Mouse (Mus musculus) lung, embryonic 16.5 days (tissue): ENCODE results near the gene Abcf1. TPM values are rescaled to one million over a fixed set of nuclear protein-coding genes. Genes with fewer than 3 reads are reported as not detected.
A peak's percentile ranks its signal among the peaks of the same experiment; 100 is the strongest.
"Not testable (repeated sequence)": the region's sequence is repeated elsewhere in the genome, so short reads cannot be mapped to it uniquely, and the experiment has no call there.

Source experiments
- ATAC-seq: fragments of 200-750 bp; cut with Nextera tagmentation; 2 replicates; pipeline ENCODE4 v1.8.0; 2017; ENCODE audit warnings: low read depth, mild to moderate bottlenecking, moderate library complexity
- H3K27ac ChIP-seq: fragments of 300-500 bp; sonication (generic); 2 replicates; pipeline ENCODE4 v1.5.1; 2014; ENCODE audit warnings: mild to moderate bottlenecking, control low read depth, low read length
- H3K27me3 ChIP-seq: fragments of 300-500 bp; sonication (generic); 2 replicates; pipeline ENCODE4 v1.6.1; 2014; ENCODE audit warnings: low read depth, low read length, mixed read lengths; ENCODE audit not compliant: control insufficient read depth, insufficient read depth
- H3K36me3 ChIP-seq: fragments of 300-500 bp; sonication (generic); 2 replicates; pipeline ENCODE4 v1.6.1; 2014; ENCODE audit warnings: low read length; ENCODE audit not compliant: control insufficient read depth, insufficient read depth
- H3K4me1 ChIP-seq: fragments of 300-500 bp; sonication (generic); replicated peaks from 2 replicates; pipeline ENCODE4 v1.6.1; 2014; ENCODE audit warnings: low read length, mixed read lengths; ENCODE audit not compliant: control insufficient read depth, insufficient read depth
- H3K4me2 ChIP-seq: fragments of 300-500 bp; sonication (generic); 2 replicates; pipeline ENCODE4 v1.6.1; 2014; ENCODE audit warnings: low read depth, low read length, control low read depth
- H3K4me3 ChIP-seq: fragments of 300-500 bp; sonication (generic); 2 replicates; pipeline ENCODE4 v1.5.1; 2014; ENCODE audit warnings: mild to moderate bottlenecking, low read length, control low read depth
- H3K9ac ChIP-seq: fragments of 300-500 bp; sonication (generic); 2 replicates; pipeline ENCODE4 v1.6.1; 2014; ENCODE audit warnings: low read length, control low read depth
- H3K9me3 ChIP-seq: fragments of 300-500 bp; sonication (generic); 2 replicates; pipeline ENCODE4 v1.6.1; 2016; ENCODE audit warnings: low read length; ENCODE audit not compliant: control insufficient read depth
- WGBS: fragments of 180-500 bp; shearing (Covaris S2); extraction: QIAGEN DNeasy Blood & Tissue Kit; methylation state at CpG from one replicate; pipeline ENCODE4 v1.1.7; 2014; 5-methylcytosine and 5-hydroxymethylcytosine counted together
- polyA plus RNA-seq: library from polyadenylated mRNA; unstranded; fragments of >200 nt; fragmentation: Nextera tagmentation; extraction: Ambion mirVana; gene quantifications from 2 replicates; pipeline ENCODE4 v1.2.1, GENCODE M21; 2015

Gene Abcf1
- polyA plus RNA-seq, 1 experiment from 2014 or later: 82.5 TPM

GRCm38 (mm10) chr17:35980363-35980754, 10.8 kb upstream of the Abcf1 start:
- peaks cover 20% of the 10 kb centered on the region for H3K36me3 ChIP-seq
- peak overlapping the region; percentile 87 for H3K4me2 ChIP-seq
- WGBS: 0% methylated on average over 25 of the region's 29 CpGs
- peak overlapping the region; percentile 67 for H3K4me3 ChIP-seq
- peak overlapping the region; percentile 64 for H3K9ac ChIP-seq
- peaks cover 15% of the 10 kb centered on the region for H3K4me1 ChIP-seq
- H3K9me3 ChIP-seq: no peaks in the 10 kb centered on the region
- ATAC-seq: peak; percentile 20
- H3K27ac ChIP-seq: peak overlapping the region; percentile 95
- no peaks in the 10 kb centered on the region for H3K27me3 ChIP-seq

DNA sequence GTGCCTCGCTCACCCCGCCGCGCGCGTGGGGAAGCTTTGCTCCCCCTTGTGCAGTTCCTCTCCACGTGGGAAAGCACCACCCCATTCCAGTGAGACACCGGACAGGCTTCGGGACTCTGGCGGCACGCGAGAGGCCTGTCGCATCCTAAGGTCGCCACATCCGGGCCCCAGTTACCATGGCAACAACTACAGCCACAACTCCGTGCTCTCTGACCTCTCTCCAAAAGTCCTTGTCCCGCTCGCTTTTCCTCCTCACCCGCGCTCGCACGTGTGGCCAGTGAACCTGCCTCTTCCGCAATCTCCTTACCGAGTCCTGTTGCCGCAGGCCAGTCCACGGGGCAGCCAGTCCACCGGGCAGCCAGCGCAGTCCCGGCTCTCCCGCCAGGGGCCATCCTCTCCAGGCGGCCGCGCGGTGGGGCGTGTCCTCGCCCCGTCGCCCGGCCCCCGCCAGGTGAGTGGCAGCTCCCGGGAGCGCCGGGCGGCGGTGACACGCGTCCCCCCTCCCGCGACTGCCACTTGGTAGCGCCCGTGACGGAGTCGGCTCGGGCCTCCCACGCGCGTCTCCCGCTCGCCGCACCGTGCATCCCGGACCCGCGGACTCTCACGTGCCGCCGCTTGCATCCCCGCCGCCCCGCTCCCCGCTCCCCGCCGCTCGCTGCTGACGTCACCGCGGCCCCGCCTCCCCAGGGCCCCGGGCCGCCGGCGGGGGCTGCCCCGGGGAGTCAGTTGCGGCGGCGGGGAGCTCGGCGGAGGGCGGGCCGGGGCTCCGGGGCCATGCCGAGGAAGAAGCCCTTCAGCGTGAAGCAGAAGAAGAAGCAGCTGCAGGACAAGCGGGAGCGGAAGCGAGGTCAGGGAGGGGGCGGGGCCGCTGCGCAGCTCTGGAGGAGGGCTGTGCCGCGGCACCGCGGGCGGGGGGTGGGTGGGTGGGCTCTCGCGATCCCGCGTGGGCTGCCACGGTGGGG, 10.1 kb upstream of the Abcf1 start, which contains the start of the genes Gnl1 and Prr3:
TSS of gene Gnl1 (plus strand) at position 451 of the 962 bp plus-strand sequence.
TSS of gene Prr3 (minus strand) at position 836 of the 962 bp plus-strand sequence.
- H3K9ac ChIP-seq: peak within 1 kb of the TSS; percentile 64
- H3K4me3 ChIP-seq: peak within 1 kb of the TSS; percentile 67
- no peaks in the 10 kb centered on the region for H3K9me3 ChIP-seq
- H3K4me2 ChIP-seq: peak within 1 kb of the TSS; percentile 87
- peak within 1 kb of the TSS; percentile 95 for H3K27ac ChIP-seq
- H3K36me3 ChIP-seq: peaks cover 20% of the 10 kb centered on the region
- WGBS: under 1% methylated on average over 58 of the region's 109 CpGs
- peaks cover 15% of the 10 kb centered on the region for H3K4me1 ChIP-seq
- no peaks in the 10 kb centered on the region for H3K27me3 ChIP-seq
- peak; percentile 90 for ATAC-seq

DNA sequence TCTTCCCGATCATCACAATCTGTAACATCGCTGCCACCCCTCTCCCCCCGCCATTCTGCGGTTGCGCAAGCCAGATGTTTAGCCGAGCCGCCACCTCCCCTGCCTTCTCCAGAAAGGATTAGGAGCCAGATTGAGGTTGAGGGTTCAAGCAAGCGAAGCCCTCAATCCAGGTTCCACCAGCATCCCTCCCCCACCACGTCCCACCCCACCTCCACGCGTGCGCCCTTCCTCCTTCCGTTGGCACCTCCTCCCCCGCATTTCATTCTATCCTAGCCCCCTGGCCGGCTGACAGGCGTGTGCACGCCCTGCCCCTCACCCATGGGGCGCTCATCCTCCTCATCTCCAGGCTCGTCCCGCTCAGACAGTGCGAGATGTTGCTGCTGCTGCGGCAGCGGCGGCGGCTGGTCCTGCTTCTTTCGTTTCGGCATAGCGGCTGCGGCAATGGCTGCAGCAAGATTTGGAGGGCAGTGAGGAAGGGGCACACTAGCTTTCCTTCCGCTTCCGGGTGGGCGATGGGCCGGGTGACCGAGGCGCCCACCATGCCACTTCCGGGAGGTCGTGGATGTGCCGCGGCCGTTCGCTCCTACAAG, 9.3 kb upstream of the Abcf1 start:
- ATAC-seq: peak; percentile 73
- Histone ChIP-seq H3K27me3 (no peaks in the 10 kb centered on the region), H3K4me3 (peak overlapping the region; percentile 67), H3K4me1 (peaks cover 15% of the 10 kb centered on the region), H3K27ac (peak overlapping the region; percentile 95), H3K9ac (peak overlapping the region; percentile 64), H3K9me3 (no peaks in the 10 kb centered on the region), H3K36me3 (peaks cover 24% of the 10 kb centered on the region), H3K4me2 (peak overlapping the region; percentile 87)
- 0% methylated on average over 41 of the region's 41 CpGs for WGBS

- Histone ChIP-seq H3K4me2 (no peak overlapping the region), H3K9me3 (no peaks in the 10 kb centered on the region), H3K27ac (no peak overlapping the region), H3K27me3 (no peaks in the 10 kb centered on the region), H3K4me3 (no peak overlapping the region), H3K36me3 (peaks cover 14% of the 10 kb centered on the region), H3K9ac (no peak overlapping the region), H3K4me1 (peaks cover 17% of the 10 kb centered on the region)
- no peak for ATAC-seq
- WGBS: 41% methylated on average over 1 of the region's 1 CpGs
Observed at GRCm38 (mm10) chr17:35972131-35972530, 2.6 kb upstream of the Abcf1 start.

DNA sequence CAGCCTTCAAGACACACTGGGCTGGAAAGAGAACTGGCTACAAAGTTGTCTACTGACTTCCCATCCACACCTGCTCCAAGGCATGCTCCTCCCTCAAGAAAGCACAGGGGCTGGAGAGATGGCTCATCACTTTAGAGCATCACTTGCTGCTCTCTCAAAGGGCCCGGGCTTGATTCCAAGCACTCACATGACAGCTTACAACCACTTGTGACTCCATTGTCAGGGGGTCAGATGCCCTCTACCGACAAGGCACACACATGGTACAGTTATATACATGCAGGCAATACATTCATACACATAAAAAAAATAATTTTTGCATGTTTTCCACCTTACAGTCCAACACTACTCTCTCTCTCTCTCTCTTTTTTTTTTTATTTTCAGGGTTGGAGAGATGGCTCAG, 1.9 kb downstream of the Abcf1 start:
- 95% methylated on average over 2 of the region's 2 CpGs for WGBS
- Histone ChIP-seq H3K9ac (no peak overlapping the region), H3K27me3 (no peaks in the 10 kb centered on the region), H3K27ac (no peak overlapping the region), H3K4me2 (no peak overlapping the region), H3K4me3 (no peak overlapping the region), H3K36me3 (peaks cover 14% of the 10 kb centered on the region), H3K9me3 (no peaks in the 10 kb centered on the region), H3K4me1 (peaks cover 17% of the 10 kb centered on the region)
- ATAC-seq: no peak

DNA sequence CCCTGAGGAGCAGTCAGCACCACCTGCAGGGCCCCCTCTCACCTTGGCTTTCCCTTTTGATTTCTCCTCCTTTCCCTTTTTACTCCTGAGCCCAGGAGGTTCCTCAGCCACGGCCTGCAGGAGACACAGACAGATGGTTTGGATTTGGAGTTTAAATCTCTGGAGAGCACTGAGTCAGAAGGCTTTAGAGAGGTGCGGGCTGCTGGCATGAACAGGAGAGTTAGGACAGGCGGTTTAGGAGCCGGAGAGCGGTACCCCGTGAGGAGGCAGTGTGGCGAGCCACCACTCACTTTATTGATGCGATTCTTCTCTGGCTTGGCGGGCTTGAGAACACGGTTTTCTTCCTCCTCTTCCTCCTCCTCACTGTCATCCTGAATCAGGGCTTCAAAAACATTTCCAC, 6.3 kb downstream of the Abcf1 start:
- H3K4me3 ChIP-seq: no peak overlapping the region
- no peak overlapping the region for H3K27ac ChIP-seq
- no peaks in the 10 kb centered on the region for H3K27me3 ChIP-seq
- no peaks in the 10 kb centered on the region for H3K9me3 ChIP-seq
- no peak overlapping the region for H3K4me2 ChIP-seq
- H3K36me3 ChIP-seq: peaks cover 44% of the 10 kb centered on the region
- WGBS: 93% methylated on average over 10 of the region's 10 CpGs
- no peak for ATAC-seq
- H3K9ac ChIP-seq: no peak overlapping the region
- peaks cover 1% of the 10 kb centered on the region; the same call in 1 of the 2 replicates for H3K4me1 ChIP-seq

GRCm38 (mm10) chr17:35958533-35959223, 10.9 kb downstream of the Abcf1 start:
- Histone ChIP-seq H3K27ac (no peak overlapping the region), H3K9ac (no peak overlapping the region), H3K36me3 (peaks cover 58% of the 10 kb centered on the region), H3K4me1 (no peaks in the 10 kb centered on the region), H3K4me3 (no peak overlapping the region), H3K9me3 (no peaks in the 10 kb centered on the region), H3K27me3 (no peaks in the 10 kb centered on the region), H3K4me2 (no peak overlapping the region)
- 94% methylated on average over 15 of the region's 15 CpGs for WGBS
- ATAC-seq: no peak

DNA sequence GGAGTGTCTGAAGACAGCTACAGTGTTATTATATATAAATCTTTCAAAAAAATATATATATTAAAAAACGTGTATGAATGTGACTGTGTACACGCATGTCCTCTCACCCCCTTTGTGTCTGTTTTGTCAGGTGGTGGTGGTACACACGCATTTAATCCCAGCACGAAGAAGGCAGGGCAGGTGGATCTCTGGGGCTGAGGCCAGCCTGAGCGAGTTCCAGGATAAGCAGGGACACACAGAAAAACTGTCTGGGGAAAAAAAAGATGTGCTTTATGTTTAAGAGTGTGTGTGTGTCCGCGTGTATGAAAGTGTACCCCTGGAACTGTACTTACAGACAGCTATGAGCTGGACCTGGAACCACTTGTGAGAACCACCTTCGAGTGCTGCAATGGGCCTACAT, 14.9 kb downstream of the Abcf1 start:
- WGBS: 75% methylated on average over 8 of the region's 8 CpGs
- ATAC-seq: no peak
- no peak overlapping the region for H3K27ac ChIP-seq
- peaks cover 28% of the 10 kb centered on the region for H3K36me3 ChIP-seq
- H3K27me3 ChIP-seq: no peaks in the 10 kb centered on the region
- no peak overlapping the region for H3K4me3 ChIP-seq
- H3K4me2 ChIP-seq: no peak overlapping the region
- no peak overlapping the region for H3K9ac ChIP-seq
- H3K4me1 ChIP-seq: no peaks in the 10 kb centered on the region
- no peaks in the 10 kb centered on the region for H3K9me3 ChIP-seq

DNA sequence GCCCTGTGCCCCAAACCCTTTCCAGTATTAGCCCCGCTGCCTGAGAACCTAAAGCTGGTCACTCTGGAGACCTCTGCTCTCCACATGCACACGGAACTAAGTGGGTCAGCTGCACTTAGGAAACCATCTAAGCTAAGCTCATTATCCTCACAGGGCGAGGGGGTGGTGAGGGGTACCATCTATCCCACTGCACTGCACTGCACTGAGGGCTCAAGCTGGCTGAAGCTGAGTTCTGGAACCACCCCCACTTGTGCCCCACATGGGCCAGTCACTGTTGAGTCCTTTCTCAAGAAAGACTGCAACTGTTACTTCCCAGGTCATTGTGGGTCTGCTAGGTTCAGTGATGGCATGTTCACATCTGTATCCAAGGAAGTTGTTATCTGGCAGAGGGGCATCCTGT, 17.0 kb downstream of the Abcf1 start:
- H3K4me3 ChIP-seq, H3K9me3 ChIP-seq, H3K36me3 ChIP-seq, H3K27me3 ChIP-seq, H3K9ac ChIP-seq, H3K4me2 ChIP-seq, H3K27ac ChIP-seq, H3K4me1 ChIP-seq: not testable (repeated sequence)
- WGBS: 67% methylated on average over 1 of the region's 3 CpGs
- 0 out of 2 replicates have a peak, but pooled peaks have one; percentile 31 for ATAC-seq
